Mouse (Mus musculus) 416B (cell line): ENCODE measurements around the gene Fem1b.

Source experiments
- DNase-seq: peaks from one replicate; pipeline ENCODE4 v3.0.0; 2011; ENCODE audit warnings: low read depth

Fem1b gene

DNA sequence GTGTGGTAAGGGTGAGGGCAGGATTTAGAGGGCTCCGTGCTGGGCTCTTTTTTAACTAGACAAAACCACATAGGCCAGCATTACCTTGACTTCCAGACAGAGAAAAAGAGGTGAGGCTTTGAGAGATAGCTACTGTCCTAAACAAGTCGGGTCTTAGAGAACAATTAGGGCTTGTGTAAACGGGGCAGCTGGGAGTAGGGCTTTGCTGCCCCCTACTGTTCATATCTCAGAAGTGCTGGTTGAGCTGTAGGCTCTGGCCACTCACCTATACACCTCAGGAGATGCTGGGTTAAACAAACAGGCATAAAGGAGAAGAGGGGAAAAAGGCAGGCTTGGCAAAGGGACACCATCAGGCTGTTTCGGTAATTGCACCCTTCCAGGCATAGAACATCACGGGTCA, 34.3 kb downstream of the Fem1b start:
- DNase-seq: peak; percentile 77

DNA sequence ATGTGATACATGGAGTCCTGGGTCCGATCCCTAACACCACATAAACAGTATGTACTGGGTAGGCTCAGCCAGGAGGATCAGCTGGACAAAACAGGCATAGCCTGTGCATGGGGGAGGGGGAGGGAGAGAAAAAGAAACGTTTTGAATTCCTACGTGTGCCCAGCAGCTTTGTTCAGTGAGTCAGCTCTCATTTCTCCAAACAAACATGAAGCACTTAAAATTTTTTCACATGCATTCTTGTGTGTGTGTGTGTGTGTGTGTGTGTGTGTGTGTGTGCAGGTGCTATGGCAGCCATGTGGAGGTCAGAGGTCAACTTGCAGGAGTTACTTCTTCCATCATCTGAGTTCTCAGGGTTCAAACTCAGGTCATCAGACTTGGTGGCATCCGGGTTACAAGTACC, 36.3 kb downstream of the Fem1b start:
- DNase-seq: no peak

- DNase-seq: no peak
Observed at GRCm38 (mm10) chr9:62772746-62773145, 39.0 kb downstream of the Fem1b start.

DNA sequence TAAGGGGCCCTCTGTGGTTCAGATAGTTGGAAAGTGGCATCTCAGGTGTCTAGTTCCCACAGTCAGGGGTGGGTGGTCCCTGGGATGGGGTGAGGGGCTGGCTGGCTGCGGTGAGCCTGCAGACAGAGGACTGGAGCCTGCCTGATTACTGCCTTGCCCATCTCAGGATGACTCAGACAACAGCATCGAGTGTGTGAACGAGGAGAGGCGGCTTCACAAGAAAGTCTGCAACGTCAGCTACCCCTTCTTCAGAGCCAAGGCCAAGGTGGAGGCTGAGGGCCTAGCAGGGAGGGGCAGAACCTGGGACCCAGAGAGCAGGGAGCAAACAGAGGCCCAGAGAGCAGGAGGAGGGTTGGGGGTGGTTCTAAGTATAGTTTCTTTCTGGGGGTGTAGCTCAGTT, 43.4 kb downstream of the Fem1b start:
- no peak for DNase-seq

DNA sequence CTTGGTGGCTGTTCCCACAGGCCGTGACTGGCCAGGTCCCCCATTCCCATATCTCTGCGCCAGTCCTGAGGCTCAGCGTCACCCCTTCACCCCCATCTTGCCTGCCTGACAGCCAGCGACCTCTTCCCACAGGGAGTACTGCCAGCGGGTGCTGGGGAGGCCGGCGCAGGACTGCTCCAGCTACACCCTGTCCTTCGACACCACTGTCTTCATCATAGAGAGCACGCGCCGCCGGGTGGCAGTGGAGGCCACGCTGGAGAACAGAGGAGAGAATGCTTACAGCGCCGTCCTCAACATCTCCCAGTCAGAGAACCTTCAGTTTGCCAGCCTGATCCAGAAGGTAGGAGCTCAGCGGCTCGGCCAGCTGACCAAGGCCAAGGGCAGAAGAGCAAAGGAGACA, 44.3 kb downstream of the Fem1b start:
- no peak for DNase-seq

DNA sequence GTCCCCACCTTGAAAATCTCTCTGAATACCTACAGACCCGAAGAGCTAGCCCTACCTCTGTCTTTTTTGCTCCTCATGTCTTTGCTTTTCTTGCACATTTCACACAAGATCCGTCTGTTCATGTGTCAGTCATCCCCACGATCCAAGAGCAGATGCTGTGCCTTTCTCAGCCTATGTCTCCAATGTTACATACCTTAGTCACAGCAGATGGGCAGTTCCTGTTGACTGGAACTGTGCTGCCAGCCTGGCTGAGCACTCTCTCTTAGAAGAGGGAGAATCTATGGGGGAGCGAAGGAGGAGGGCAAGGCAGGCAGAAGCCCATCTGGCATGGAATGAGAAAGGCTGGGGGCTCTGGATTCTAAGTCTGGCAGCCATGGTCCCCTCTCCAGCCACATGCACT, 46.4 kb downstream of the Fem1b start:
- DNase-seq: no peak

GRCm38 (mm10) chr9:62763478-62763877, 48.3 kb downstream of the Fem1b start:
- no peak for DNase-seq

DNA sequence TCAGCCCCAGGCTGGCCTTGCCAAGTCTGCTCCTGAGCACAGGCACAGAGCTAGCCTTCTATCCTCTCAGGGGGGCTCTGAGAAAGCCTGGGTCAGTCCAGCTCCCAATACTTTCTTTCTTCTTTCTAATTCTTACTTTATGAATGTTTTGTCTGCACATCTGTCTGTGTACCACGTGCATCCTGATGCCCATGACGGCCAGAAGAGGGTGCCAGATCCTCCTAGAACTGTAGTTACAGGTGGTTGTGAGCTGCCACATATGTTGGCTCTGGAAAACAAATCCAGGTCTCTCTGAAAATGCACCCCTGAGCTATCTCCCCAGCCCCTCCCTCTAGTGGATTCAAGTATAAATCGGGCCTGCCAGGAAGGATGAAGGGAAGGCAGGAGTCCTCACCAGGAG, 52.1 kb downstream of the Fem1b start:
- peak; percentile 46 for DNase-seq

DNA sequence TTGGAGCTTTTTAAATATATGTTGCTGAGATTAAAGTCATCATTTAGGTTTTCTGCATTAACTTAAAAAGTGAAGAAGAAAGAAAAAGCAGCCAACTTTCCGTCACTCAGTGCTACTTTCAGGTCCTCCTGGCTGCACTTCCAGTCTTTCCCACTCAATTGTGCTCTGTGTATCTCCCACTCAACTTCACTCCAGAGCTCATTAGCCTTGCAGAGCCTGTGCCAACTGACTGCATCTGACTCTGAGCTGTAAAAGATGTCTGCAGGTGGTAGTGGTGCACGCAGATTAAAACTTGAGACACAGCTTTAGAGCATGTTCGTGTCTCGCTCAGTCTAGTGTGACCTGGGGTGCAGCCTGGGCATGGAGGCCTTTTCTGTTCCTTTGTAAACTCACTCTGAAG, 53.4 kb downstream of the Fem1b start:
- DNase-seq: no peak

GRCm38 (mm10) chr9:62750381-62750780, 61.4 kb downstream of the Fem1b start:
- no peak for DNase-seq

- no peak for DNase-seq
Observed at GRCm38 (mm10) chr9:62749666-62750065, 62.1 kb downstream of the Fem1b start.

GRCm38 (mm10) chr9:62746646-62747045, 65.1 kb downstream of the Fem1b start:
- DNase-seq: no peak

- DNase-seq: peak; percentile 52
Observed at GRCm38 (mm10) chr9:62744558-62745275, 67.0 kb downstream of the Fem1b start.
